Mouse (Mus musculus) cerebellum, adult 9-11 months (tissue): ENCODE results near the gene Gpx4.

Experiments used
- DNase-seq: peaks from one replicate; pipeline ENCODE4 v3.0.0; 2022

Gene Gpx4

GRCm38 (mm10) chr10:80050885-80051617, 4.1 kb downstream of the Gpx4 start:
- peak; percentile 32 for DNase-seq

- peak; percentile 53 for DNase-seq
These were observed 4.8 kb downstream of the Gpx4 start for GRCm38 (mm10) chr10:80051618-80052373.

- DNase-seq = peak; percentile 54
These were observed 5.4 kb downstream of the Gpx4 start for GRCm38 (mm10) chr10:80052374-80052764.

- DNase-seq = peak; percentile 100
These were observed 6.4 kb downstream of the Gpx4 start for GRCm38 (mm10) chr10:80053259-80053780.

GRCm38 (mm10) chr10:80053831-80054815, 7.2 kb downstream of the Gpx4 start:
- DNase-seq = peak; percentile 78

- peak; percentile 70 for DNase-seq
These were observed 7.9 kb downstream of the Gpx4 start for GRCm38 (mm10) chr10:80054911-80055310.

- no peak for DNase-seq
These were observed 8.4 kb downstream of the Gpx4 start for GRCm38 (mm10) chr10:80055364-80055763.

- DNase-seq = no peak
These were observed 8.9 kb downstream of the Gpx4 start for GRCm38 (mm10) chr10:80055891-80056290.

GRCm38 (mm10) chr10:80056506-80056905, 9.5 kb downstream of the Gpx4 start:
- no peak for DNase-seq

- DNase-seq = no peak
These were observed 10.2 kb downstream of the Gpx4 start for GRCm38 (mm10) chr10:80056976-80057682.

- DNase-seq = peak; percentile 59
These were observed 10.8 kb downstream of the Gpx4 start for GRCm38 (mm10) chr10:80057683-80058326.

GRCm38 (mm10) chr10:80063104-80063503, 16.1 kb downstream of the Gpx4 start:
- DNase-seq = no peak

- DNase-seq = no peak
These were observed 17.1 kb downstream of the Gpx4 start for GRCm38 (mm10) chr10:80063877-80064650.

GRCm38 (mm10) chr10:80069251-80069650, 22.3 kb downstream of the Gpx4 start:
- no peak for DNase-seq

GRCm38 (mm10) chr10:80069948-80070450, 23.0 kb downstream of the Gpx4 start:
- no peak for DNase-seq

GRCm38 (mm10) chr10:80070837-80071515, 24.0 kb downstream of the Gpx4 start:
- peak; percentile 87 for DNase-seq

GRCm38 (mm10) chr10:80071516-80071900, 24.5 kb downstream of the Gpx4 start:
- DNase-seq = no peak

- no peak for DNase-seq
These were observed 25.9 kb downstream of the Gpx4 start for GRCm38 (mm10) chr10:80072623-80073489.
